Mouse (Mus musculus) liver, postnatal 0 days (tissue): ENCODE data around the gene Tnip1. TPM values are rescaled to one million over a fixed set of nuclear protein-coding genes. Genes with fewer than 3 reads are reported as not detected.

Experiments
- ATAC-seq: fragments of 200-750 bp; cut with Nextera tagmentation; 2 replicates; pipeline ENCODE4 v1.8.0; 2017; ENCODE audit warnings: mild to moderate bottlenecking, moderate library complexity
- DNase-seq: peaks from one replicate; pipeline ENCODE4 v3.0.0-alpha.2; 2016
- H3K27ac ChIP-seq: fragments of 300-500 bp; sonication (generic); 2 replicates; pipeline ENCODE4 v1.5.1; 2014; ENCODE audit warnings: antibody characterized with exemption, moderate library complexity, mild to moderate bottlenecking, low read depth
- H3K27me3 ChIP-seq: fragments of 300-500 bp; sonication (generic); 2 replicates; pipeline ENCODE4 v1.6.1; 2014; ENCODE audit warnings: low read length, control low read depth, mixed read lengths; ENCODE audit not compliant: insufficient read depth
- H3K36me3 ChIP-seq: fragments of 300-500 bp; sonication (generic); replicated peaks from 2 replicates; pipeline ENCODE4 v1.6.1; 2014; ENCODE audit warnings: mild to moderate bottlenecking, control low read depth, low read length, moderate library complexity, mixed read lengths; ENCODE audit not compliant: insufficient read depth
- H3K4me1 ChIP-seq: fragments of 300-500 bp; sonication (generic); 2 replicates; pipeline ENCODE4 v1.6.1; 2014; ENCODE audit warnings: antibody characterized with exemption, mild to moderate bottlenecking, control low read depth; ENCODE audit not compliant: insufficient read depth
- H3K4me2 ChIP-seq: fragments of 300-500 bp; sonication (generic); 2 replicates; pipeline ENCODE4 v1.6.1; 2014; ENCODE audit warnings: low read depth, mild to moderate bottlenecking, low read length, moderate library complexity, mixed read lengths
- H3K4me3 ChIP-seq: fragments of 300-500 bp; sonication (generic); 2 replicates; pipeline ENCODE4 v1.5.1; 2014; ENCODE audit warnings: low read depth, low read length
- H3K9ac ChIP-seq: fragments of 300-500 bp; sonication (generic); replicated peaks from 2 replicates; pipeline ENCODE4 v1.6.1; 2014; ENCODE audit warnings: mild to moderate bottlenecking, moderate library complexity
- H3K9me3 ChIP-seq: fragments of 300-500 bp; sonication (generic); 2 replicates; pipeline ENCODE4 v1.6.1; 2016; ENCODE audit warnings: mild to moderate bottlenecking, control low read depth, low read length, mixed read lengths
- CTCF ChIP-seq: sonication (generic); IDR thresholded peaks from 2 replicates; pipeline ENCODE4 v1.5.1; 2016; ENCODE audit warnings: antibody characterized with exemption, low read depth
- EP300 ChIP-seq: IDR thresholded peaks from 2 replicates; pipeline ENCODE4 v1.6.1; 2016; ENCODE audit warnings: antibody characterized with exemption, low read depth, mild to moderate bottlenecking
- WGBS: fragments of 180-500 bp; shearing (Covaris S2); extraction: QIAGEN DNeasy Blood & Tissue Kit; methylation state at CpG from one replicate; pipeline ENCODE4 v1.1.7; 2014; ENCODE audit not compliant: insufficient replicate concordance; 5-methylcytosine and 5-hydroxymethylcytosine counted together
- polyA plus RNA-seq: library from polyadenylated mRNA; unstranded; fragments of >200 nt; fragmentation: Nextera tagmentation; extraction: Ambion mirVana; gene quantifications from 2 replicates; pipeline ENCODE4 v1.2.1, GENCODE M21; 2015

Gene Tnip1
- polyA plus RNA-seq, 1 experiment from 2014 or later, result 5.2 TPM

- H3K36me3 ChIP-seq, result peaks cover 43% of the 10 kb centered on the region
- WGBS, result 78% methylated on average over 9 of the region's 9 CpGs
Measured at GRCm38 (mm10) chr11:54912503-54913316, 50.0 kb downstream of the Tnip1 start.

DNA sequence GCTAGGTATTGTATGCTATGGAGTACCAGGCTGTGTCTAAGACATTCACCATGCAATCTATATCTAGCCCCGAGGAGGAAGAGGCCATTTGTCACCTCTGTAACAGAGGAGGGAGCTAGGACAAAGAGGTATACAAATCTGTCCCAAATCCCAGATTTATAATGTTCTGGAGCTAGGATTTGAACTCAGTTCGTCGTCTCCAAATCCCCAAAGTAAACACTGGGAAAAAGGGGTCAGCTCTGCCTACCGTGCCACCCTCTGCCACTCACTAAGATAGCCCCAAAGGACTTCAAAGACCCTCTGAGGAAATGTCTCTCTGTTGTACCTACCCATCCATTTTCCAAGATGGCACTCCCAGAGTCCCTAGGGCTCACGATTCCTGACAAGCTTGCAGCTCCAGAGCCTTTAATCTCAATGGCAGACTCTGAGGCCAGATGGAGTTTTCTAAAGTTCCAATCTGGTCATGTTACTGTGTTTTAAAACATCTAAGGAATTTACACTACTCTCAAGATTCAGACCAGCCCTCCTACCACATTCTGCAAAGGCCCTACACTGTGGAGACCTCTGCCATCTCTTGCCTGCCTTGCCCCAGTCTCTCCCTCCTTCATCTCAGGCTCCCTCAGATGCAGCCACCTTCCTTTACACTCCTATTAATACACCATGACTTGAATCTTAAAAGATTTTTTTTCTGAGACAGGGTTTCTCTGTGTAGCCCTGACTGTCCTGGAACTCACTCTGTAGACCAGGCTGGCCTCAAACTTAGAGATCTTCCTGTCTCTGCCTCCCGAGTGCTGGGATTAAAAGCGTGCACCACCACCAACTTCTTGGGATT lies 50.8 kb downstream of the Tnip1 start:
- Histone ChIP-seq H3K36me3 (peaks cover 34% of the 10 kb centered on the region), H3K4me2 (no peak overlapping the region), H3K4me3 (no peak overlapping the region), H3K9ac (no peak overlapping the region), H3K27ac (no peak overlapping the region), H3K9me3 (no peaks in the 10 kb centered on the region), H3K4me1 (no peaks in the 10 kb centered on the region), H3K27me3 (no peaks in the 10 kb centered on the region)
- ATAC-seq (no peak), DNase-seq (no peak)
- WGBS, result 85% methylated on average over 7 of the region's 7 CpGs
- TF ChIP-seq EP300, result no peak
- no peak for TF ChIP-seq CTCF

More at GRCm38 (mm10) chr11:54912503-54913316, 50.0 kb downstream of the Tnip1 start:
- Histone ChIP-seq H3K4me3 (no peak overlapping the region), H3K9me3 (no peaks in the 10 kb centered on the region), H3K27ac (no peak overlapping the region), H3K27me3 (no peaks in the 10 kb centered on the region), H3K4me2 (no peak overlapping the region), H3K9ac (no peak overlapping the region), H3K4me1 (no peaks in the 10 kb centered on the region)
- TF ChIP-seq EP300, result no peak
- no peak for TF ChIP-seq CTCF
- ATAC-seq (no peak), DNase-seq (no peak)

- Histone ChIP-seq H3K27me3 (no peaks in the 10 kb centered on the region), H3K9me3 (no peaks in the 10 kb centered on the region), H3K4me2 (no peak overlapping the region), H3K36me3 (peaks cover 28% of the 10 kb centered on the region), H3K4me3 (no peak overlapping the region), H3K27ac (no peak overlapping the region), H3K9ac (no peak overlapping the region), H3K4me1 (no peaks in the 10 kb centered on the region)
- 81% methylated on average over 3 of the region's 3 CpGs for WGBS
- DNase-seq (no peak), ATAC-seq (no peak)
- TF ChIP-seq EP300, result no peak
- no peak for TF ChIP-seq CTCF
Measured at GRCm38 (mm10) chr11:54911201-54911600, 51.5 kb downstream of the Tnip1 start.

- peaks cover 25% of the 10 kb centered on the region for H3K36me3 ChIP-seq
- H3K9me3 ChIP-seq, result no peaks in the 10 kb centered on the region
- TF ChIP-seq EP300 (no peak), CTCF (no peak)
- no peaks in the 10 kb centered on the region for H3K4me1 ChIP-seq
- no peak for ATAC-seq
- DNase-seq, result no peak
- no peak overlapping the region for H3K4me2 ChIP-seq
- no peak overlapping the region for H3K27ac ChIP-seq
- 81% methylated on average over 12 of the region's 12 CpGs for WGBS
- no peak overlapping the region for H3K4me3 ChIP-seq
- no peak overlapping the region for H3K9ac ChIP-seq
- H3K27me3 ChIP-seq, result no peaks in the 10 kb centered on the region
Measured at GRCm38 (mm10) chr11:54910081-54910665, 52.5 kb downstream of the Tnip1 start.

GRCm38 (mm10) chr11:54909273-54909672 lies 53.4 kb downstream of the Tnip1 start:
- no peak overlapping the region for H3K27ac ChIP-seq
- H3K4me1 ChIP-seq, result peaks cover 3% of the 10 kb centered on the region; the same call in 1 of the 2 replicates
- no peak overlapping the region for H3K4me3 ChIP-seq
- WGBS, result 78% methylated on average over 11 of the region's 11 CpGs
- peaks cover 16% of the 10 kb centered on the region for H3K36me3 ChIP-seq
- TF ChIP-seq EP300 (no peak), CTCF (no peak)
- H3K27me3 ChIP-seq, result no peaks in the 10 kb centered on the region
- no peak overlapping the region for H3K9ac ChIP-seq
- ATAC-seq (no peak), DNase-seq (no peak)
- H3K9me3 ChIP-seq, result no peaks in the 10 kb centered on the region
- H3K4me2 ChIP-seq, result no peak overlapping the region

DNA sequence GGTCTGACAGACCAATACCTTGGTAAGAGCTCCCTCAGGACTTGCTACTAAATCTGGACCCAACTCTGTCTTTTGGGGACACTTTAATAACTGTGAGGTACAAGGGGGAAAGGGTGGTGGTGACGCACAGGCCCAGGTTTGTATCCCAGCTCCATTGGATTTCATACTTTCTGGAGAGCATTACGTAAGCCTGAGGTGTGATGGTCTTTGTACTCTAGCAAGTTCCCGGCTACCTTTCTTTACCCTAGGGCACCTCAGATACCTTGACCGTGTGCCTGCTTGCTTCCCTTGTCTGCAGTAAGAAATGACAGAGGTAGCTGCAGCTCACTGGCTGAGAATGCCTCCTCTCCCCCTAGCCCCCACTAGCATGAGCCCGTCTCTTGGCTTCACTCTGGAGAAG lies 55.5 kb downstream of the Tnip1 start:
- DNase-seq (no peak), ATAC-seq (no peak)
- 70% methylated on average over 5 of the region's 5 CpGs for WGBS
- TF ChIP-seq EP300, result no peak
- no peak for TF ChIP-seq CTCF
- Histone ChIP-seq H3K4me1 (peaks cover 10% of the 10 kb centered on the region), H3K4me3 (no peak overlapping the region), H3K9me3 (no peaks in the 10 kb centered on the region), H3K36me3 (peaks cover 6% of the 10 kb centered on the region), H3K4me2 (no peak overlapping the region), H3K27me3 (no peaks in the 10 kb centered on the region), H3K27ac (no peak overlapping the region), H3K9ac (no peak overlapping the region)
